Mouse (Mus musculus): ENCODE results near the gene Lhfp. TPM values are rescaled to one million over a fixed set of nuclear protein-coding genes. Genes with fewer than 3 reads are reported as not detected.
A peak's percentile ranks its signal among the peaks of the same experiment; 100 is the strongest.

Lhfp gene
- polyA plus RNA-seq, 2 experiments = 2.6 to 2.7 TPM

DNA sequence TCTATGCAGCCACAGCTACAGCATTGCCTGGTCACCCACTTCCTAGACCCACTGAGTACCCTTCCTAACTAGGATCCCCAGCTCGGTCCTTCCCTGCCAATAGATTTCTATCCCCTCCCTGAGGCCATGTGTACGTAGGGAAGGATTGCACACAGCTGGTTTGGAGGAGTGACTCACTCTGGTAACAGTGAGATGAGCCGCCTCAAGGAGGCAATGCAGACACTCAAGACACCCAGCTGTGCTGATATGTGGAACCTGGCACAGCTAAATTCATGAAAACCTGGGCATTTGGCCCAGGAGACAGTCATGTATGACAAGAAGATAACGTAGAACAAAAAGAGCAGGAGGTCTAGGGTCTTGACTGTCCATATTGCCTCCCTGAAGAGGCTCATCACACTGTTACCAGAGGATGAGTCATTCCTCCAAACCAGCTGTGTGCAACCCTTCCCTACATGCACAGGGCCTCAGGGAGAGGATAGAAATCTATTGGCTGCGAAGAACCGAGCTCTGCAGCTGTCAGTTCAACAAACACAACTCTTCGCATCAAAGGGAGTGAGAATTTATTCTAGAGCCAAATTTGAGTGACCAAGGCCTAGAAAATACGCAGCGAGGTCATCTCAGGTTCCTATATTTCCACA lies 204.4 kb downstream of the Lhfp start:
- H3K4me1 ChIP-seq (replicated peaks; ENCODE audit: control insufficient read depth in 2 of 2, insufficient read depth in 2 of 2, low read length in 1 of 2) = no peaks in the 10 kb centered on the region
- ATAC-seq (ENCODE audit: insufficient read depth) (no peak), DNase-seq (ENCODE audit: low read depth in 3 of 3, low spot score in 3 of 3) (no peak)
- no peak for TF ChIP-seq CTCF (IDR thresholded peaks at IDR 0.05; ENCODE audit: low read depth)
- TF ChIP-seq EP300 (IDR thresholded peaks at IDR 0.05; ENCODE audit: low read depth) = no peak
- H3K9ac ChIP-seq (replicated peaks) = no peak overlapping the region
- H3K4me3 ChIP-seq (ENCODE audit: insufficient read depth in 1 of 2, low read depth in 2 of 2, low read length in 2 of 2) = no peak overlapping the region
- H3K4me2 ChIP-seq (ENCODE audit: low read depth) = no peak overlapping the region
- WGBS (ENCODE audit: insufficient replicate concordance) = 63% methylated on average over 9 of the region's 9 CpGs
- H3K9me3 ChIP-seq (ENCODE audit: control insufficient read depth, low read length) = no peaks in the 10 kb centered on the region
- H3K27ac ChIP-seq = no peak overlapping the region
- H3K36me3 ChIP-seq (replicated peaks; ENCODE audit: control insufficient read depth, insufficient read depth, low read depth) = no peaks in the 10 kb centered on the region
- no peaks in the 10 kb centered on the region for H3K27me3 ChIP-seq (ENCODE audit: control insufficient read depth, insufficient read depth, low read length)

DNA sequence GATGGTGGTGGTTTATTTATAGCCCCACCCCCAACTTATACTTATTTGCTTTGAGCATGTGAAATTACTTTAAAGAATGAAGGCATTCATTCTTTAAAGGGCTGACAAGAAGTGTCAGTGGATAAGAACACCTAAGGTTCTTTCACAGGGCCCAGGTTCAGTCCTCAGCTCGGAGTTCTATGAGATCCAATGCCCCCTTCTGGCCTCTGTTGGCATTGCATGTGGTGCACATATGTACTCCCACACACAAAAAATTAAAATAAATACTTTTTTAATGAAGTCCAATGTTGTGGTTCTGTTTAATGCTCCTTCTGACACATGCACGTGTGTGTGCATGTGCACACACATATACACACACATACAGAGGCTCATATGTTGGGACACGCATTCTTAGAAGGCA lies 205.8 kb downstream of the Lhfp start:
- WGBS (ENCODE audit: insufficient replicate concordance) = 45% methylated on average over 3 of the region's 3 CpGs
- TF ChIP-seq EP300 (IDR thresholded peaks at IDR 0.05; ENCODE audit: low read depth) (no peak), CTCF (IDR thresholded peaks at IDR 0.05; ENCODE audit: low read depth) (peak; percentile 46; the same call in 1 of the 2 replicates)
- no peak for DNase-seq (ENCODE audit: low read depth in 3 of 3, low spot score in 3 of 3)

DNA sequence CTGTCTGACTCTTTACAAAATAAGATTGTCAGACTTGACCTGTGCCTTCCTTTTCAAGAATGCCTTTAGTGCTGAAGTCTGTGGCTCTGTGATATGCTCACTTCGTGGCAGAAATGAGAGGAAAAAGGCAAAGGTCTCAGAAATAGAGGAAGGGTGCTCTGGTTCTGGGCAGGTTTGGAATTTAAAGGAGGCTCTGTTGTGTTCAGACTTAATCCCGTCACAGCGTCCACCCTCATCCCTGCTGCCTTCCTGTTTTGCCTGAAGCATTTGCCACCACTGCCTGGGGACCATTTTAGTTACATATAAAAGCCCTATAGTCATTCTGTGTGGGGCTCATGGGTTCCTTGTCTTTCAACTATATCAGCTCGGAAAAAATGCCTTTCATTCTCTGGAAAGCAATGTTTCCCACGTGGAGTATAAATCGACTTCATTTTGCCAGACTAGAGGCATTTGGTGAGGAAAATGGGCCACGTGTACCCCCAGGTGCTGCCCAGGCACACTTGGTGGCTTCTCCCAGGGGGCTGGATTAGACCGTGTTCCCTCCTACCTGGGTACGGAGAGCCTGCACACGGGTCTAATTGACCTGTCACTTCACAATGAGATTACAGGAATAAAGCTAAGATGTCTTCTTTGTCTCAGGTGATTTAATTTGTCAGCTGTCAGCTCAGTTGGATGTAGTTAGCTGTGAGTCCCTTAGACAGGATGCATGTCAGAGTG lies 207.0 kb downstream of the Lhfp start:
- TF ChIP-seq EP300 (IDR thresholded peaks at IDR 0.05; ENCODE audit: low read depth) = no peak
- no peaks in the 10 kb centered on the region for H3K9me3 ChIP-seq (ENCODE audit: control insufficient read depth, low read length)
- H3K4me2 ChIP-seq (ENCODE audit: low read depth) = no peak overlapping the region
- 48% methylated on average over 10 of the region's 10 CpGs for WGBS (ENCODE audit: insufficient replicate concordance)
- H3K27ac ChIP-seq = no peak overlapping the region
- no peak overlapping the region for H3K9ac ChIP-seq (replicated peaks)
- DNase-seq (ENCODE audit: low read depth in 3 of 3, low spot score in 3 of 3) (no peak), ATAC-seq (ENCODE audit: insufficient read depth) (no peak)
- no peaks in the 10 kb centered on the region for H3K4me1 ChIP-seq (replicated peaks; ENCODE audit: control insufficient read depth in 2 of 2, insufficient read depth in 2 of 2, low read length in 1 of 2)
- no peaks in the 10 kb centered on the region for H3K36me3 ChIP-seq (replicated peaks; ENCODE audit: control insufficient read depth, insufficient read depth, low read depth)
- no peaks in the 10 kb centered on the region for H3K27me3 ChIP-seq (ENCODE audit: control insufficient read depth, insufficient read depth, low read length)
- H3K4me3 ChIP-seq (ENCODE audit: insufficient read depth in 1 of 2, low read depth in 2 of 2, low read length in 2 of 2) = no peak overlapping the region

More for the DNA sequence above, 205.8 kb downstream of the Lhfp start:
- Histone ChIP-seq H3K27ac (no peak overlapping the region), H3K9me3 (ENCODE audit: control insufficient read depth, low read length) (no peaks in the 10 kb centered on the region), H3K4me3 (ENCODE audit: insufficient read depth in 1 of 2, low read depth in 2 of 2, low read length in 2 of 2) (no peak overlapping the region), H3K36me3 (replicated peaks; ENCODE audit: control insufficient read depth, insufficient read depth, low read depth) (no peaks in the 10 kb centered on the region), H3K27me3 (ENCODE audit: control insufficient read depth, insufficient read depth, low read length) (no peaks in the 10 kb centered on the region), H3K9ac (replicated peaks) (no peak overlapping the region), H3K4me2 (ENCODE audit: low read depth) (no peak overlapping the region), H3K4me1 (replicated peaks; ENCODE audit: control insufficient read depth in 2 of 2, insufficient read depth in 2 of 2, low read length in 1 of 2) (no peaks in the 10 kb centered on the region)
- ATAC-seq (ENCODE audit: insufficient read depth) = no peak

DNA sequence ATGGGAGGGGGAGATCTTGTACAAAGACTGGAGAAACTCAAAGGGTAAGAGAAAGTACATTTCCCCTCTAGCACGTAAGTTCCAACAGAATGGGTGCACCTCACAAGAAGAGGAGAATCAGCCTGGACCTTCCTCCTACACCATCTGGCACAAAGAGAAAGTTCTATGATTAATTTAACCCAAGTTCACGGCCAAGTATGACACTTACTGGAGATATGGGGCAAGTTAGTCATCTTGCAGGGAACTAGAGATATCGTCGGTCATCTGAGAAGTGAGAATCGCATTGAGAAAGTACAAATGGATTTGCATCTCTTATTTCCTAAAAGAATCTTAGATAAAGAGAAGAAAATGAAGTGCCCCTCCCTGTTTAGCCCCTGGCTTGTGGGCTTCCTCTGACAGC lies 211.2 kb downstream of the Lhfp start:
- no peaks in the 10 kb centered on the region for H3K4me1 ChIP-seq (replicated peaks; ENCODE audit: control insufficient read depth in 2 of 2, insufficient read depth in 2 of 2, low read length in 1 of 2)
- no peak for ATAC-seq (ENCODE audit: insufficient read depth)
- no peaks in the 10 kb centered on the region for H3K36me3 ChIP-seq (replicated peaks; ENCODE audit: control insufficient read depth, insufficient read depth, low read depth)
- no peak for TF ChIP-seq EP300 (IDR thresholded peaks at IDR 0.05; ENCODE audit: low read depth)
- TF ChIP-seq CTCF (IDR thresholded peaks at IDR 0.05; ENCODE audit: low read depth) = no peak
- no peaks in the 10 kb centered on the region for H3K27me3 ChIP-seq (ENCODE audit: control insufficient read depth, insufficient read depth, low read length)
- 68% methylated on average over 5 of the region's 5 CpGs for WGBS (ENCODE audit: insufficient replicate concordance)
- no peaks in the 10 kb centered on the region for H3K9me3 ChIP-seq (ENCODE audit: control insufficient read depth, low read length)
- no peak overlapping the region for H3K27ac ChIP-seq
- no peak overlapping the region for H3K4me3 ChIP-seq (ENCODE audit: insufficient read depth in 1 of 2, low read depth in 2 of 2, low read length in 2 of 2)
- no peak overlapping the region for H3K4me2 ChIP-seq (ENCODE audit: low read depth)
- no peak for DNase-seq (ENCODE audit: low read depth in 3 of 3, low spot score in 3 of 3)
- H3K9ac ChIP-seq (replicated peaks) = no peak overlapping the region

DNA sequence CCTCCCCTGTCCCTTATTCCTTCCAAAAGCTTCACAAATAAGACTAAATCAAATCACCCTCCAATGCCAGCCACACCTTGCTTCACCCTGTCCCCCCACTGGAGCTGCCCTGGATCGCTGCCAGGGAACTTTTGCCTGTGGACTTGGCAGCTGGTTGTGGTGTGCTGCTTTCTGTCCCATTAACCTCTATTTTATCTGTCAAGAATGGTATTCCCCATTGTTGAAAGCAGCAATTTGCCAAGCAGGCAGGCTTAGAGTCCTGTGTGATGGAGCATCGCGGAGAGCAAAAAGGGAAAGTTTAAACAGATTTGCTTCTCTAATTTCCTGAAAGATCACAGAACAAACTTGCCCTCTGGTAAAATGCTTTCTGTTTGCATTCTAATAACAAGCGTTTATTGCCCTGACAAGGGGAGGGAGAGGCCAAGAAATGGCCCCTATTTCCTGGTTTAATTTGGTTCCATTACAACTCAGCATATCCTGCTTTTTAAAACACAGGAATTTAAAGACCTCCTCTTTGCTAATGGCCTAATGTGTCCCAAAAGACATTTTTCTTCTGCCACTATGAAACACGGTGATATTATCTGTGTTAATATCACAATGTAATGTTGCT lies 212.0 kb downstream of the Lhfp start:
- Histone ChIP-seq H3K9ac (replicated peaks) (no peak overlapping the region), H3K4me3 (ENCODE audit: insufficient read depth in 1 of 2, low read depth in 2 of 2, low read length in 2 of 2) (no peak overlapping the region), H3K27me3 (ENCODE audit: control insufficient read depth, insufficient read depth, low read length) (no peaks in the 10 kb centered on the region), H3K27ac (no peak overlapping the region), H3K4me1 (replicated peaks; ENCODE audit: control insufficient read depth in 2 of 2, insufficient read depth in 2 of 2, low read length in 1 of 2) (no peaks in the 10 kb centered on the region), H3K9me3 (ENCODE audit: control insufficient read depth, low read length) (no peaks in the 10 kb centered on the region), H3K36me3 (replicated peaks; ENCODE audit: control insufficient read depth, insufficient read depth, low read depth) (no peaks in the 10 kb centered on the region), H3K4me2 (ENCODE audit: low read depth) (no peak overlapping the region)
- ATAC-seq (ENCODE audit: insufficient read depth) (no peak), DNase-seq (ENCODE audit: low read depth in 3 of 3, low spot score in 3 of 3) (no peak)
- 42% methylated on average over 5 of the region's 5 CpGs for WGBS (ENCODE audit: insufficient replicate concordance)
- TF ChIP-seq CTCF (IDR thresholded peaks at IDR 0.05; ENCODE audit: low read depth) (no peak), EP300 (IDR thresholded peaks at IDR 0.05; ENCODE audit: low read depth) (no peak)
